Comparison of ENCODE assay signal across 14 mouse cellular contexts in genomic region chr6:16606687-16607392, GRCm38 (mm10).
A peak's percentile ranks its signal among the peaks of the same experiment; 100 is the strongest.
DNase-seq lines count a peak whose midpoint lies in the region; ATAC-seq and TF ChIP-seq lines count a peak whose summit lies in the region.
"Had no signal": no experiment of that assay in that cellular context is flagged by ENCODE, and none has a peak within 500 bp of the region (broad histone marks: within the 10 kb centered on the region; RNA-seq: fewer than 3 reads in every experiment).

No protein-coding gene starts in this region.

- peak; percentile 24 for DNase-seq in embryo, embryonic 10.5 days (ENCODE audit: low spot score)
- no peak for DNase-seq in embryo, embryonic 10 days (ENCODE audit: low spot score)
- no peak for DNase-seq in layer of hippocampus, adult 2 months (ENCODE audit: low spot score in 2 of 2)
- DNase-seq in layer of hippocampus, postnatal 10 days (ENCODE audit: low spot score in 2 of 2) = no peak
- DNase-seq in forebrain, postnatal 0 days = no peak
- DNase-seq in spleen, postnatal 36 days (ENCODE audit: low spot score in 2 of 2) = no peak
- no peak for DNase-seq in frontal cortex, postnatal 25 days (ENCODE audit: low spot score in 2 of 2)
- DNase-seq: cerebellum, adult 11 months; kidney, adult 9 months; lung, adult 2 months; right cerebral cortex, adult 18-20 months had no signal

- H3K27me3 ChIP-seq in forebrain, postnatal 0 days (ENCODE audit: insufficient read depth, low read length) = no peaks in the 10 kb centered on the region
- H3K27me3 ChIP-seq in neural tube, embryonic 14.5 days (ENCODE audit: control insufficient read depth, insufficient read depth, low read length) = no peaks in the 10 kb centered on the region
- H3K27me3 ChIP-seq: heart, embryonic 13.5 days; stomach, embryonic 15.5 days had no signal

- whole genome bisulfite sequencing in forebrain, postnatal 0 days = 37% methylated on average over 4 of the region's 4 CpGs
- 63% methylated on average over 4 of the region's 4 CpGs for WGBS in neural tube, embryonic 14.5 days

- no peaks in the 10 kb centered on the region for H3K9me3 ChIP-seq in forebrain, postnatal 0 days (ENCODE audit: low read length)
- no peaks in the 10 kb centered on the region for H3K9me3 ChIP-seq in neural tube, embryonic 14.5 days (ENCODE audit: control insufficient read depth, low read length)
- H3K9me3 ChIP-seq: heart, embryonic 13.5 days; stomach, embryonic 15.5 days had no signal

- peak; percentile 20; the same call in 1 of the 2 replicates for ATAC-seq in forebrain, postnatal 0 days
- peak; percentile 58 for ATAC-seq in neural tube, embryonic 14.5 days (ENCODE audit: low read depth)

- no peak overlapping the region for H3K9ac ChIP-seq in forebrain, postnatal 0 days
- H3K9ac ChIP-seq in neural tube, embryonic 14.5 days (replicated peaks; ENCODE audit: low read depth, low read length) = no peak overlapping the region
- H3K9ac ChIP-seq: heart, embryonic 13.5 days; stomach, embryonic 15.5 days had no signal

- H3K36me3 ChIP-seq in forebrain, postnatal 0 days (ENCODE audit: insufficient read depth) = no peaks in the 10 kb centered on the region
- no peaks in the 10 kb centered on the region for H3K36me3 ChIP-seq in neural tube, embryonic 14.5 days (ENCODE audit: control insufficient read depth, insufficient read depth, low read length)
- H3K36me3 ChIP-seq: heart, embryonic 13.5 days; stomach, embryonic 15.5 days had no signal

- H3K4me2 ChIP-seq in forebrain, postnatal 0 days (ENCODE audit: low read depth) = no peak overlapping the region
- no peak overlapping the region for H3K4me2 ChIP-seq in neural tube, embryonic 14.5 days (ENCODE audit: low read depth, low read length)
- H3K4me2 ChIP-seq: heart, embryonic 13.5 days; stomach, embryonic 15.5 days had no signal

- no peak overlapping the region for H3K27ac ChIP-seq in layer of hippocampus, adult 2 months
- H3K27ac ChIP-seq in forebrain, postnatal 0 days (ENCODE audit: low read depth, low read length) = no peak overlapping the region
- no peak overlapping the region for H3K27ac ChIP-seq in neural tube, embryonic 14.5 days (ENCODE audit: low read depth, low read length)
- H3K27ac ChIP-seq: heart, embryonic 13.5 days; stomach, embryonic 15.5 days had no signal

- no peak overlapping the region for H3K4me3 ChIP-seq in layer of hippocampus, adult 2 months
- H3K4me3 ChIP-seq in forebrain, postnatal 0 days (ENCODE audit: low read depth, low read length) = no peak overlapping the region
- no peak overlapping the region for H3K4me3 ChIP-seq in neural tube, embryonic 14.5 days (ENCODE audit: low read depth, low read length)
- H3K4me3 ChIP-seq: heart, embryonic 13.5 days; stomach, embryonic 15.5 days had no signal

- 0 out of 2 replicates have a peak, but pooled peaks have one; percentile 4 for TF ChIP-seq CTCF in layer of hippocampus, adult 2 months (conservative IDR thresholded peaks at IDR 0.05)
- peak; percentile 22; the same call in 1 of the 2 replicates for TF ChIP-seq CTCF in forebrain, postnatal 0 days (IDR thresholded peaks at IDR 0.05; ENCODE audit: low read depth)

- H3K4me1 ChIP-seq in forebrain, postnatal 0 days (ENCODE audit: insufficient read depth) = no peaks in the 10 kb centered on the region
- no peaks in the 10 kb centered on the region for H3K4me1 ChIP-seq in neural tube, embryonic 14.5 days (ENCODE audit: control insufficient read depth, insufficient read depth, low read length)
- H3K4me1 ChIP-seq: heart, embryonic 13.5 days; stomach, embryonic 15.5 days had no signal
